Mouse (Mus musculus): ENCODE results near the gene Gm5767. TPM values are rescaled to one million over a fixed set of nuclear protein-coding genes. Genes with fewer than 3 reads are reported as not detected.

Gene Gm5767
- polyA plus RNA-seq, 1 experiment from 2014 or later: not detected

DNA sequence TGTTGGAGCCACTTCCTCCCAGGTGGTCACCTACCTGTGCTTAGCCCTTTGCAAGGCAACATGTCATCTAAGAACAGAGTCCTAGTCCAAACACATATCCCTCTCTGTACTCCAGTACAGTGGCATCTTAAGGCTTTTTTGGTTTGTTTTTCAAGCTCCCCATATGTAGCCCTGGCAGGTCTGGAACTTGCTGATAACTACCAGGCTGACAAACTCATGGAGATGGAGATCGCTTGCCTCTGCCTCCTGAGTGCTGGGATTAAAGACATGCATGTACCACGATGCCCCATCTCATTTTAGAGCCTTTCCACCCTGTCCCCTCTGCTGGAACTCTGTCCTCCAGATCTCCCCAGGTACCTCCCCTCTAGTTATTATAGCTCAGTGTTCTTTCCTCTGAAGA is 4.3 kb upstream of the Gm5767 start:
- H3K9ac ChIP-seq (replicated peaks; ENCODE audit: low read length): no peak overlapping the region
- no peaks in the 10 kb centered on the region for H3K27me3 ChIP-seq (ENCODE audit: control insufficient read depth, insufficient read depth, low read length)
- no peak overlapping the region for H3K4me2 ChIP-seq (ENCODE audit: low read depth, low read length)
- ATAC-seq (replicated peaks; ENCODE audit: insufficient number of reproducible peaks, low FRiP score, low TSS enrichment, low read depth): no peak
- no peaks in the 10 kb centered on the region for H3K9me3 ChIP-seq (replicated peaks; ENCODE audit: control insufficient read depth, low read length)
- no peaks in the 10 kb centered on the region for H3K4me1 ChIP-seq (ENCODE audit: control insufficient read depth, insufficient read depth, low read length)
- no peak for DNase-seq (ENCODE audit: low spot score)
- H3K4me3 ChIP-seq (ENCODE audit: low read depth, low read length): no peak overlapping the region
- no peak overlapping the region for H3K27ac ChIP-seq (replicated peaks; ENCODE audit: low read depth, low read length)
- WGBS: 74% methylated on average over 2 of the region's 2 CpGs
- no peaks in the 10 kb centered on the region for H3K36me3 ChIP-seq (replicated peaks; ENCODE audit: control insufficient read depth, insufficient read depth, low read depth, low read length)

DNA sequence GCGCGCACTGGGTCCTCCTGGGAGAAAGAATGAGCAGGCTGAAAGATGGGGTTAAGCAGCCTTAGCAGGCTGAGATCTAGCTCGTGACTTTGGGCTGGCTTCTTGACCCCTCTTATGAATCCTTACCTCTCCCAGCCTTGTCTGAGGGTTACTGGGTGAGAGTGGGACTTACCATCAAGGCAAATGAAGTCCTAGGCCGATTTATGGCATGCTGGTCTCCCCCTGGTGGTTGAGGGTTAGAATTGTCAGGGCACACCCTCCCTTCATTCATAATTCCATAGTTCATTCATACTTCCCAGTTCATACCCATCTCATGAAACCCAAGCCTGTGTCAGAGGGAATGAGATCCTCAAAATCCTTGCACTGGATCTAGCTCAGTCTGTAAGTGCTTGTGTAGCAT is 3.8 kb upstream of the Gm5767 start:
- Histone ChIP-seq H3K9ac (replicated peaks; ENCODE audit: low read length) (no peak overlapping the region; the same call in 1 of the 2 replicates), H3K27me3 (ENCODE audit: control insufficient read depth, insufficient read depth, low read length) (no peaks in the 10 kb centered on the region), H3K9me3 (replicated peaks; ENCODE audit: control insufficient read depth, low read length) (no peaks in the 10 kb centered on the region), H3K4me2 (ENCODE audit: low read depth, low read length) (no peak overlapping the region), H3K4me3 (ENCODE audit: low read depth, low read length) (no peak overlapping the region), H3K36me3 (replicated peaks; ENCODE audit: control insufficient read depth, insufficient read depth, low read depth, low read length) (no peaks in the 10 kb centered on the region), H3K27ac (replicated peaks; ENCODE audit: low read depth, low read length) (no peak overlapping the region), H3K4me1 (ENCODE audit: control insufficient read depth, insufficient read depth, low read length) (no peaks in the 10 kb centered on the region)
- peak; percentile 76 for DNase-seq (ENCODE audit: low spot score)
- ATAC-seq (replicated peaks; ENCODE audit: insufficient number of reproducible peaks, low FRiP score, low TSS enrichment, low read depth): no peak
- 53% methylated on average over 4 of the region's 4 CpGs for WGBS

DNA sequence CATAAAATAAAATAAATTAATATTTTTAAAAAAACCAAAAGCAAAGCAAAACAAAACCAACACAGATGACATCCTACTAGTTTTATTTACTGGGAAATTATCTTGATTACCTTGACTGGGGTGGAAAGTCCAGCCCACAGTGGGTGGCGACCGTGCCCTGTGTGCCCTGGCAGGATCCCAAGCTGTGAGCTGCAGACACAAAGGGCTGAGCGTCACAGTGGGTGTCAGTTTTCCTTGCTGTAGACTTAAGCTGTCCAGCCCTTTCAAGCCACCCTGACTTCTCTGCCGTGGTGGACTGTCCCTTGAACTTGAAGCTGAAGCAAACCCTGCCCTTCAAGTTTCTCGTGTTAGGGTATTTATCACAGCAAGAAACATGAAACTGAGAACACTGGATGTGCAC is 2.5 kb upstream of the Gm5767 start:
- H3K27me3 ChIP-seq (ENCODE audit: control insufficient read depth, insufficient read depth, low read length): no peaks in the 10 kb centered on the region
- no peaks in the 10 kb centered on the region for H3K4me1 ChIP-seq (ENCODE audit: control insufficient read depth, insufficient read depth, low read length)
- no peak overlapping the region for H3K4me3 ChIP-seq (ENCODE audit: low read depth, low read length)
- DNase-seq (ENCODE audit: low spot score) (no peak), ATAC-seq (replicated peaks; ENCODE audit: insufficient number of reproducible peaks, low FRiP score, low TSS enrichment, low read depth) (no peak)
- no peak overlapping the region for H3K9ac ChIP-seq (replicated peaks; ENCODE audit: low read length)
- 63% methylated on average over 5 of the region's 5 CpGs for WGBS
- H3K4me2 ChIP-seq (ENCODE audit: low read depth, low read length): no peak overlapping the region
- no peaks in the 10 kb centered on the region for H3K9me3 ChIP-seq (replicated peaks; ENCODE audit: control insufficient read depth, low read length)
- no peak overlapping the region for H3K27ac ChIP-seq (replicated peaks; ENCODE audit: low read depth, low read length)
- no peaks in the 10 kb centered on the region for H3K36me3 ChIP-seq (replicated peaks; ENCODE audit: control insufficient read depth, insufficient read depth, low read depth, low read length)

- H3K27ac ChIP-seq (replicated peaks; ENCODE audit: low read depth, low read length): no peak overlapping the region
- ATAC-seq (replicated peaks; ENCODE audit: insufficient number of reproducible peaks, low FRiP score, low TSS enrichment, low read depth) (no peak), DNase-seq (ENCODE audit: low spot score) (no peak)
These were observed 1.9 kb upstream of the Gm5767 start for GRCm38 (mm10) chr16:8678676-8679075.

GRCm38 (mm10) chr16:8679780-8680179 is 790 bp upstream of the Gm5767 start:
- H3K9ac ChIP-seq (replicated peaks; ENCODE audit: low read length): no peak overlapping the region
- H3K36me3 ChIP-seq (replicated peaks; ENCODE audit: control insufficient read depth, insufficient read depth, low read depth, low read length): no peaks in the 10 kb centered on the region
- no peaks in the 10 kb centered on the region for H3K27me3 ChIP-seq (ENCODE audit: control insufficient read depth, insufficient read depth, low read length)
- DNase-seq (ENCODE audit: low spot score) (no peak), ATAC-seq (replicated peaks; ENCODE audit: insufficient number of reproducible peaks, low FRiP score, low TSS enrichment, low read depth) (no peak)
- H3K27ac ChIP-seq (replicated peaks; ENCODE audit: low read depth, low read length): no peak overlapping the region
- 84% methylated on average over 3 of the region's 3 CpGs for WGBS
- H3K4me3 ChIP-seq (ENCODE audit: low read depth, low read length): no peak overlapping the region
- no peaks in the 10 kb centered on the region for H3K4me1 ChIP-seq (ENCODE audit: control insufficient read depth, insufficient read depth, low read length)
- H3K9me3 ChIP-seq (replicated peaks; ENCODE audit: control insufficient read depth, low read length): no peaks in the 10 kb centered on the region
- H3K4me2 ChIP-seq (ENCODE audit: low read depth, low read length): no peak overlapping the region

More at GRCm38 (mm10) chr16:8678676-8679075, 1.9 kb upstream of the Gm5767 start:
- Histone ChIP-seq H3K4me1 (ENCODE audit: control insufficient read depth, insufficient read depth, low read length) (no peaks in the 10 kb centered on the region), H3K27me3 (ENCODE audit: control insufficient read depth, insufficient read depth, low read length) (no peaks in the 10 kb centered on the region), H3K36me3 (replicated peaks; ENCODE audit: control insufficient read depth, insufficient read depth, low read depth, low read length) (no peaks in the 10 kb centered on the region), H3K4me2 (ENCODE audit: low read depth, low read length) (no peak overlapping the region), H3K9ac (replicated peaks; ENCODE audit: low read length) (no peak overlapping the region), H3K4me3 (ENCODE audit: low read depth, low read length) (no peak overlapping the region), H3K9me3 (replicated peaks; ENCODE audit: control insufficient read depth, low read length) (no peaks in the 10 kb centered on the region)
- 83% methylated on average over 4 of the region's 4 CpGs for WGBS

DNA sequence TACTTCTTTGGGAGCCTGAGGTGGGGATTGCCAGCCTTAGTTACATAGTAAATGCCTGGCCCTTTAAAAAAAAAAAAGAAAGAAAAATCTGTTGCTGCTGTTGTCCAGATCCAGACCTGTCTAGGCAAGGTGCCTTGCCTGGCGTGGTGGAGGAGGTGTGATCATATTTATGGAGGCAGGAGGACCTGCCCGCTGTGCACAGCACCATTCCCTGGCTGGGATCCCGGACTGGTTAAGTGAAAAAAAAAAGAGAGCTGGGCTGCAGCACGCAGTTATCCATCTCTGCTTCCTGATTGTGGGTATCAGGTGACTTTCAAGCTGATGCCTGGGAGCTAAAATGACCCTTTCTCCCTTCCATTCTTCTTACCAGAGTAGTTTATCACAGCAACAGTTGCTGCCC is 4.5 kb downstream of the Gm5767 start:
- Histone ChIP-seq H3K27me3 (ENCODE audit: control insufficient read depth, insufficient read depth, low read length) (no peaks in the 10 kb centered on the region), H3K36me3 (replicated peaks; ENCODE audit: control insufficient read depth, insufficient read depth, low read depth, low read length) (no peaks in the 10 kb centered on the region; the same call in 1 of the 2 replicates), H3K4me3 (ENCODE audit: low read depth, low read length) (no peak overlapping the region), H3K27ac (replicated peaks; ENCODE audit: low read depth, low read length) (no peak overlapping the region), H3K4me2 (ENCODE audit: low read depth, low read length) (no peak overlapping the region), H3K4me1 (ENCODE audit: control insufficient read depth, insufficient read depth, low read length) (no peaks in the 10 kb centered on the region), H3K9me3 (replicated peaks; ENCODE audit: control insufficient read depth, low read length) (no peaks in the 10 kb centered on the region), H3K9ac (replicated peaks; ENCODE audit: low read length) (no peak overlapping the region)
- DNase-seq (ENCODE audit: low spot score) (no peak), ATAC-seq (replicated peaks; ENCODE audit: insufficient number of reproducible peaks, low FRiP score, low TSS enrichment, low read depth) (no peak)
- 78% methylated on average over 4 of the region's 4 CpGs for WGBS

GRCm38 (mm10) chr16:8686121-8686870 is 5.7 kb downstream of the Gm5767 start:
- Histone ChIP-seq H3K4me2 (ENCODE audit: low read depth, low read length) (no peak overlapping the region), H3K36me3 (replicated peaks; ENCODE audit: control insufficient read depth, insufficient read depth, low read depth, low read length) (peaks cover 6% of the 10 kb centered on the region), H3K9ac (replicated peaks; ENCODE audit: low read length) (no peak overlapping the region), H3K27ac (replicated peaks; ENCODE audit: low read depth, low read length) (no peak overlapping the region), H3K4me1 (ENCODE audit: control insufficient read depth, insufficient read depth, low read length) (no peaks in the 10 kb centered on the region), H3K9me3 (replicated peaks; ENCODE audit: control insufficient read depth, low read length) (no peaks in the 10 kb centered on the region), H3K4me3 (ENCODE audit: low read depth, low read length) (no peak overlapping the region), H3K27me3 (ENCODE audit: control insufficient read depth, insufficient read depth, low read length) (no peaks in the 10 kb centered on the region)
- 61% methylated on average over 7 of the region's 7 CpGs for WGBS
- ATAC-seq (replicated peaks; ENCODE audit: insufficient number of reproducible peaks, low FRiP score, low TSS enrichment, low read depth): peak; percentile 42; the same call in 1 of the 2 replicates
- peak; percentile 72 for DNase-seq (ENCODE audit: low spot score)

DNA sequence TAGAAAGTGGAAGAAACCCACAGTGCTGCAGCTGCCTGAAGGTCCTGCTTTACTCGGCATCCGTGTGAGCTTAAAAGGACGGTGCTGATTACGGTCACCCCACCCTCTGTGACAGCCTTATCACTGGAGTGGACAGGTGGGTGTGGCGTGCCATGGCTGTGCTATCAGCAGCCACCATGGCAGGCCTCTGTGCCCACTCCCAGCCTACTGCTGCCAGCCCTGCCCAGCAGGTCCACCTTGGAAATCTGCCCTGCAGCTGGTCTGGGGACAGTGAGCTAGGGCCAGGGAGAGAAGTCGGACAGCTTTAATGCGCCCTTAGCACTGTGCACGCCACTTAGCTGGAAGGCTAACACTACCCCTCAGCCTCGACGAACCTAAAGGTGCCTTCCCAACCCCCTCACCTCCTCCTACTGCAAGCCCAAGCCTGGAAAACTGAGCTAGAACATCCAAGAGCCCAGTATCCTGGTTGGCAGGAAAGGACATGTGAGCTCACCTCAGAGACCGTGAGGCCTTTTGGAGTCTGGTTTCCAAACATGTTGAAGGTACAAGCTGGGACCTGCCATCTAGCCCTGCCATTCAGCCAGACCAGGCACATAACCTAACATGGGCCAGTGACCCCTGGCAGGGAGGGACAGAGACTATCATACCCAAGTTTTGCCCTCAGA is 6.4 kb downstream of the Gm5767 start:
- peaks cover 6% of the 10 kb centered on the region for H3K36me3 ChIP-seq (replicated peaks; ENCODE audit: control insufficient read depth, insufficient read depth, low read depth, low read length)
- no peaks in the 10 kb centered on the region for H3K4me1 ChIP-seq (ENCODE audit: control insufficient read depth, insufficient read depth, low read length)
- H3K27me3 ChIP-seq (ENCODE audit: control insufficient read depth, insufficient read depth, low read length): no peaks in the 10 kb centered on the region
- H3K9me3 ChIP-seq (replicated peaks; ENCODE audit: control insufficient read depth, low read length): no peaks in the 10 kb centered on the region
- no peak overlapping the region for H3K4me3 ChIP-seq (ENCODE audit: low read depth, low read length)
- H3K9ac ChIP-seq (replicated peaks; ENCODE audit: low read length): no peak overlapping the region
- H3K4me2 ChIP-seq (ENCODE audit: low read depth, low read length): no peak overlapping the region
- WGBS: 83% methylated on average over 11 of the region's 11 CpGs
- no peak overlapping the region for H3K27ac ChIP-seq (replicated peaks; ENCODE audit: low read depth, low read length)
- peak; percentile 32; the same call in 1 of the 2 replicates for ATAC-seq (replicated peaks; ENCODE audit: insufficient number of reproducible peaks, low FRiP score, low TSS enrichment, low read depth)
- DNase-seq (ENCODE audit: low spot score): no peak

All from embryonic facial prominence, embryonic 11.5 days (tissue).